Comparison of ENCODE assay signal across 8 mouse cellular contexts in the genomic region with DNA sequence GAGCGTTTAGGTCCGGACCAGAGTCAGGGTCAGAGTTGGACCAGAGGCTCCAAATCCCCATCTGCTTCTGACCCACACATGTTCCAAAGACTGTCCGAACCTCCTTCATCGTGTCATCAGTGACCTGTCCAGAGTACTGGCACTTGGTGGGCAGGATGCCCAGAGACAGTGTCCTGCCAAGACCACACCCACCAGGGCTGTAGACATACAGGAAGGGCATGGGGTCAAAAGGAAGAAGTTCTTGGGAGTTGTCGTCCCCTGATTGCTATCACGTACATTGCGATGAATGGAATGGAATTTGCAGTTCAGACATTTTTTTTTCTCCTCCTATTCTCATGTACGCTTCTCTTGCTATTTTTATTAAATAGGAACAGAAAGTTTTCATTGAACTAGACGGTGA. TPM values are rescaled to one million over a fixed set of nuclear protein-coding genes. Genes with fewer than 3 reads are reported as not detected.
A peak's percentile ranks its signal among the peaks of the same experiment; 100 is the strongest.
DNase-seq lines count a peak whose midpoint lies in the region; TF ChIP-seq lines count a peak whose summit lies in the region.

No protein-coding gene starts in this region.

- intact Hi-C loops in gastrocnemius, adult 2 months (cut with DNase I): no loop called here
- intact Hi-C loops in left cerebral cortex, postnatal 4 days (cut with DNase I): no loop called here

- no peak for TF ChIP-seq CTCF in gastrocnemius, adult 2 months (IDR thresholded peaks at IDR 0.05)

- peak; percentile 67 to 78 for DNase-seq in adrenal gland, adult (ENCODE audit: inconsistent age in 2 of 2, low spot score in 1 of 2)
- DNase-seq in adrenal gland, postnatal 4 days (ENCODE audit: low spot score in 2 of 2): no peak
- DNase-seq in gastrocnemius, adult 2 months: peak; percentile 73
- peak; percentile 69 to 78 for DNase-seq in kidney, adult 8-10 months
- peak; percentile 93 for DNase-seq in lung, postnatal 10 days
- DNase-seq in spleen, postnatal 4 days (ENCODE audit: low spot score in 2 of 2): no peak
- DNase-seq in spleen, adult 18-20 months: no peak
- no peak for DNase-seq in left cerebral cortex, postnatal 4 days

- no peak overlapping the region for H3K4me3 ChIP-seq in gastrocnemius, adult 2 months

- peak overlapping the region; percentile 66 for H3K27ac ChIP-seq in gastrocnemius, adult 2 months

RNA-seq across cellular contexts. Expression of a gene that starts 2.9 kb away (rescaled TPM):
- total RNA-seq in adrenal gland, postnatal 4 days (2021): 10 to 100 TPM; 23.9 to 38.9 TPM
- 10 to 100 TPM; 12.9 to 19.7 TPM for total RNA-seq in gastrocnemius, adult 2 months (2021)
- 1 to 10 TPM; 6.1 to 9.0 TPM for total RNA-seq in left cerebral cortex, postnatal 4 days (2021)

RNA-seq across cellular contexts. Expression of a gene that starts 43.6 kb away (rescaled TPM):
- total RNA-seq in adrenal gland, postnatal 4 days (2021): 10 to 100 TPM; 45.3 to 48.7 TPM
- 10 to 100 TPM; 30.1 to 30.4 TPM for total RNA-seq in gastrocnemius, adult 2 months (2021)
- total RNA-seq in left cerebral cortex, postnatal 4 days (2021): 10 to 100 TPM; 37.4 to 41.2 TPM

RNA-seq across cellular contexts. Expression of a gene that starts 48.1 kb away (rescaled TPM):
- total RNA-seq in adrenal gland, postnatal 4 days (2021): 10 to 100 TPM; 39.2 to 42.1 TPM
- total RNA-seq in gastrocnemius, adult 2 months (2021): 10 to 100 TPM; 29.4 to 30.5 TPM
- 10 to 100 TPM; 88.7 to 90.0 TPM for total RNA-seq in left cerebral cortex, postnatal 4 days (2021)

Comparison
In these comparisons a context has a peak if more than half of its experiments do, and no peak if none do; other contexts are left out.
1. DNase-seq: peak in adrenal gland, adult (2 of 2), gastrocnemius, adult 2 months (single experiment), kidney, adult 8-10 months (2 of 2) and lung, postnatal 10 days (single experiment); none in adrenal gland, postnatal 4 days (0 of 2), spleen, postnatal 4 days (0 of 2), spleen, adult 18-20 months (0 of 2) and left cerebral cortex, postnatal 4 days (single experiment).